Mouse (Mus musculus) layer of hippocampus, adult 9-10 months (tissue): ENCODE measurements at regions not wholly inside any gene's neighbourhood (a gene's known extent, or its start where the extent isn't known, plus 50 kb on each side); places are given as distances from the start of the nearest gene placed in this dataset.

Source experiments
- DNase-seq: peaks from one replicate; pipeline ENCODE4 v3.0.0; 2022; ENCODE audit warnings: low spot score

- DNase-seq: no peak
Observed at GRCm38 (mm10) chr5:75248279-75248678, 96.2 kb downstream of the Pdgfra start.

- no peak for DNase-seq
Observed at GRCm38 (mm10) chr5:75249671-75250070, 97.6 kb downstream of the Pdgfra start.

- no peak for DNase-seq
Observed at GRCm38 (mm10) chr5:75253349-75253748, 101.3 kb downstream of the Pdgfra start.

- DNase-seq: no peak
Observed at GRCm38 (mm10) chr5:75253830-75254229, 101.7 kb downstream of the Pdgfra start.

- DNase-seq: no peak
Observed at GRCm38 (mm10) chr5:75256186-75256585, 104.1 kb downstream of the Pdgfra start.

GRCm38 (mm10) chr5:75257067-75257466, 105.0 kb downstream of the Pdgfra start:
- DNase-seq: no peak

GRCm38 (mm10) chr5:75260247-75260646, 108.2 kb downstream of the Pdgfra start:
- DNase-seq: no peak

- no peak for DNase-seq
Observed at GRCm38 (mm10) chr5:75266111-75266676, 114.1 kb downstream of the Pdgfra start.

- DNase-seq: no peak
Observed at GRCm38 (mm10) chr5:75266871-75267270, 114.8 kb downstream of the Pdgfra start.

GRCm38 (mm10) chr5:75267766-75268165, 115.7 kb downstream of the Pdgfra start:
- no peak for DNase-seq

GRCm38 (mm10) chr5:75278041-75278440, 125.9 kb downstream of the Pdgfra start:
- DNase-seq: no peak

- no peak for DNase-seq
Observed at GRCm38 (mm10) chr5:75279561-75280171, 127.6 kb downstream of the Pdgfra start.

- DNase-seq: no peak
Observed at GRCm38 (mm10) chr5:75280698-75281097, 128.6 kb downstream of the Pdgfra start.

GRCm38 (mm10) chr5:75281510-75281909, 129.4 kb downstream of the Pdgfra start:
- DNase-seq: no peak

GRCm38 (mm10) chr5:75282617-75283016, 130.5 kb downstream of the Pdgfra start:
- DNase-seq: no peak

GRCm38 (mm10) chr5:75283841-75284240, 131.7 kb downstream of the Pdgfra start:
- DNase-seq: no peak

GRCm38 (mm10) chr5:75285950-75286349, 133.9 kb downstream of the Pdgfra start:
- DNase-seq: no peak

GRCm38 (mm10) chr5:75295676-75296075, 143.6 kb downstream of the Pdgfra start:
- DNase-seq: no peak

- DNase-seq: no peak
Observed at GRCm38 (mm10) chr5:75312897-75313296, 160.8 kb downstream of the Pdgfra start.

- DNase-seq: no peak
Observed at GRCm38 (mm10) chr5:75315956-75316355, 163.9 kb downstream of the Pdgfra start.

- no peak for DNase-seq
Observed at GRCm38 (mm10) chr5:75320536-75320935, 168.4 kb downstream of the Pdgfra start.

- DNase-seq: no peak
Observed at GRCm38 (mm10) chr5:75334050-75334449, 182.0 kb downstream of the Pdgfra start.

GRCm38 (mm10) chr5:75336454-75336853, 184.4 kb downstream of the Pdgfra start:
- DNase-seq: no peak

GRCm38 (mm10) chr5:75338439-75338838, 186.3 kb downstream of the Pdgfra start:
- peak; percentile 41 for DNase-seq
